Mouse (Mus musculus) hindbrain, postnatal 0 days (tissue): ENCODE data around the gene Dab1. TPM values are rescaled to one million over a fixed set of nuclear protein-coding genes. Genes with fewer than 3 reads are reported as not detected.
A peak's percentile ranks its signal among the peaks of the same experiment; 100 is the strongest.

Source experiments
- ATAC-seq: fragments of 200-750 bp; cut with Nextera tagmentation; 2 replicates; pipeline ENCODE4 v1.8.0; 2017; ENCODE audit warnings: mild to moderate bottlenecking, moderate TSS enrichment, moderate library complexity
- DNase-seq: peaks from one replicate; pipeline ENCODE4 v3.0.0-alpha.2; 2015; ENCODE audit warnings: low spot score
- H3K27ac ChIP-seq: fragments of 300-500 bp; sonication (generic); 2 replicates; pipeline ENCODE4 v1.5.1; 2014; ENCODE audit warnings: mild to moderate bottlenecking
- H3K27me3 ChIP-seq: fragments of 300-500 bp; sonication (generic); 2 replicates; pipeline ENCODE4 v1.6.1; 2014; ENCODE audit warnings: low read length, mixed read lengths; ENCODE audit not compliant: insufficient read depth
- H3K36me3 ChIP-seq: fragments of 300-500 bp; sonication (generic); 2 replicates; pipeline ENCODE4 v1.6.1; 2014; ENCODE audit warnings: low read length, mixed read lengths; ENCODE audit not compliant: insufficient read depth
- H3K4me1 ChIP-seq: fragments of 300-500 bp; sonication (generic); 2 replicates; pipeline ENCODE4 v1.6.1; 2014; ENCODE audit warnings: antibody characterized with exemption, low read length, mixed read lengths; ENCODE audit not compliant: insufficient read depth
- H3K4me2 ChIP-seq: fragments of 300-500 bp; sonication (generic); 2 replicates; pipeline ENCODE4 v1.6.1; 2014; ENCODE audit warnings: low read depth, mild to moderate bottlenecking, low read length, moderate library complexity, mixed read lengths
- H3K4me3 ChIP-seq: fragments of 300-500 bp; sonication (generic); 2 replicates; pipeline ENCODE4 v1.5.1; 2014; ENCODE audit warnings: low read length
- H3K9ac ChIP-seq: fragments of 300-500 bp; sonication (generic); replicated peaks from 2 replicates; pipeline ENCODE4 v1.6.1; 2014; ENCODE audit warnings: mild to moderate bottlenecking, low read length, moderate library complexity, mixed read lengths
- H3K9me3 ChIP-seq: fragments of 300-500 bp; sonication (generic); 2 replicates; pipeline ENCODE4 v1.6.1; 2016; ENCODE audit warnings: low read length, mixed read lengths
- CTCF ChIP-seq: IDR thresholded peaks from 2 replicates; pipeline ENCODE4 v1.5.1; 2016; ENCODE audit warnings: antibody characterized with exemption, control low read depth, low read depth
- WGBS: fragments of 180-500 bp; shearing (Covaris S2); extraction: QIAGEN DNeasy Blood & Tissue Kit; methylation state at CpG from one replicate; pipeline ENCODE4 v1.1.7; 2014; 5-methylcytosine and 5-hydroxymethylcytosine counted together
- polyA plus RNA-seq: library from polyadenylated mRNA; unstranded; fragments of >200 nt; fragmentation: Nextera tagmentation; extraction: Ambion mirVana; gene quantifications from 2 replicates; pipeline ENCODE4 v1.2.1, GENCODE M21; 2015
- total RNA-seq: library from RNA; depleted of rRNA; stranded (reverse); fragments of >200 nt; gene quantifications from 2 replicates; pipeline ENCODE4 v1.2.3, GENCODE M21; 2014

The Dab1 gene
- total and polyA plus RNA-seq, 2 experiments from 2014 or later, result 38.2 to 76.2 TPM

GRCm38 (mm10) chr4:104026834-104027233, 407.7 kb downstream of the Dab1 start:
- no peak for ATAC-seq
- DNase-seq, result no peak
- Histone ChIP-seq H3K4me1 (no peaks in the 10 kb centered on the region), H3K36me3 (no peaks in the 10 kb centered on the region), H3K27ac (no peak overlapping the region), H3K4me2 (no peak overlapping the region), H3K9me3 (no peaks in the 10 kb centered on the region), H3K9ac (no peak overlapping the region), H3K27me3 (no peaks in the 10 kb centered on the region), H3K4me3 (no peak overlapping the region)
- WGBS, result 20% methylated on average over 2 of the region's 2 CpGs
- TF ChIP-seq CTCF, result no peak

GRCm38 (mm10) chr4:104027239-104027638, 408.1 kb downstream of the Dab1 start:
- Histone ChIP-seq H3K4me2 (no peak overlapping the region), H3K27ac (no peak overlapping the region), H3K36me3 (no peaks in the 10 kb centered on the region), H3K4me3 (no peak overlapping the region), H3K27me3 (no peaks in the 10 kb centered on the region), H3K4me1 (no peaks in the 10 kb centered on the region), H3K9me3 (no peaks in the 10 kb centered on the region), H3K9ac (no peak overlapping the region)
- 90% methylated on average over 1 of the region's 1 CpGs for WGBS
- no peak for TF ChIP-seq CTCF
- DNase-seq, result no peak
- ATAC-seq, result no peak

- Histone ChIP-seq H3K27me3 (no peaks in the 10 kb centered on the region), H3K4me1 (no peaks in the 10 kb centered on the region), H3K36me3 (no peaks in the 10 kb centered on the region), H3K9ac (no peak overlapping the region), H3K4me3 (no peak overlapping the region), H3K9me3 (no peaks in the 10 kb centered on the region), H3K4me2 (no peak overlapping the region), H3K27ac (no peak overlapping the region)
- no peak for ATAC-seq
- DNase-seq, result no peak
- TF ChIP-seq CTCF, result no peak
These were observed 416.9 kb downstream of the Dab1 start for GRCm38 (mm10) chr4:104036091-104036490.

GRCm38 (mm10) chr4:104039588-104039987, 420.4 kb downstream of the Dab1 start:
- H3K36me3 ChIP-seq, result no peaks in the 10 kb centered on the region
- H3K4me3 ChIP-seq, result no peak overlapping the region
- 50% methylated on average over 4 of the region's 4 CpGs for whole genome bisulfite sequencing
- no peak overlapping the region for H3K27ac ChIP-seq
- TF ChIP-seq CTCF, result no peak
- no peaks in the 10 kb centered on the region for H3K4me1 ChIP-seq
- ATAC-seq, result no peak
- H3K9me3 ChIP-seq, result no peaks in the 10 kb centered on the region
- no peak overlapping the region for H3K4me2 ChIP-seq
- H3K27me3 ChIP-seq, result no peaks in the 10 kb centered on the region
- no peak overlapping the region for H3K9ac ChIP-seq
- DNase-seq, result no peak

- H3K36me3 ChIP-seq, result no peaks in the 10 kb centered on the region
- WGBS, result 68% methylated on average over 2 of the region's 2 CpGs
These were observed 424.3 kb downstream of the Dab1 start for GRCm38 (mm10) chr4:104043441-104043840.

GRCm38 (mm10) chr4:104044634-104045033, 425.5 kb downstream of the Dab1 start:
- Histone ChIP-seq H3K4me3 (no peak overlapping the region), H3K9ac (no peak overlapping the region), H3K4me1 (no peaks in the 10 kb centered on the region), H3K9me3 (no peaks in the 10 kb centered on the region), H3K4me2 (no peak overlapping the region), H3K27ac (no peak overlapping the region), H3K27me3 (no peaks in the 10 kb centered on the region), H3K36me3 (no peaks in the 10 kb centered on the region)
- ATAC-seq (no peak), DNase-seq (no peak)
- 58% methylated on average over 3 of the region's 3 CpGs for WGBS
- no peak for TF ChIP-seq CTCF

More at GRCm38 (mm10) chr4:104043441-104043840, 424.3 kb downstream of the Dab1 start:
- H3K4me1 ChIP-seq, result no peaks in the 10 kb centered on the region
- ATAC-seq, result no peak
- no peaks in the 10 kb centered on the region for H3K9me3 ChIP-seq
- no peaks in the 10 kb centered on the region for H3K27me3 ChIP-seq
- no peak overlapping the region for H3K4me3 ChIP-seq
- no peak overlapping the region for H3K4me2 ChIP-seq
- H3K9ac ChIP-seq, result no peak overlapping the region
- no peak for TF ChIP-seq CTCF
- peak; percentile 4 for DNase-seq
- no peak overlapping the region for H3K27ac ChIP-seq

GRCm38 (mm10) chr4:104047966-104048804, 429.0 kb downstream of the Dab1 start:
- Histone ChIP-seq H3K27ac (no peak overlapping the region), H3K27me3 (no peaks in the 10 kb centered on the region), H3K4me2 (no peak overlapping the region), H3K9ac (no peak overlapping the region), H3K4me3 (no peak overlapping the region), H3K4me1 (no peaks in the 10 kb centered on the region), H3K36me3 (no peaks in the 10 kb centered on the region), H3K9me3 (no peaks in the 10 kb centered on the region)
- no peak for ATAC-seq
- no peak for DNase-seq
- 71% methylated on average over 7 of the region's 7 CpGs for WGBS
- TF ChIP-seq CTCF, result no peak
